Mouse (Mus musculus): ENCODE data around the gene Bbs9. TPM values are rescaled to one million over a fixed set of nuclear protein-coding genes. Genes with fewer than 3 reads are reported as not detected.

Gene Bbs9
- total RNA-seq, 1 experiment, result 10.3 TPM

- H3K4me1 ChIP-seq (ENCODE audit: control insufficient read depth in 2 of 2, insufficient read depth in 2 of 2, low read length in 2 of 2, poor library complexity in 1 of 2), result no peaks in the 10 kb centered on the region
- no peak for DNase-seq (ENCODE audit: low read depth, low spot score)
- no peak overlapping the region for H3K27ac ChIP-seq (ENCODE audit: insufficient read depth, low read depth, low read length, poor library complexity, severe bottlenecking)
- no peaks in the 10 kb centered on the region for H3K9me3 ChIP-seq (ENCODE audit: control insufficient read depth, insufficient read depth, low read depth, low read length)
- no peak overlapping the region for H3K9ac ChIP-seq (ENCODE audit: insufficient read depth, low read depth, low read length, poor library complexity, severe bottlenecking)
- in situ Hi-C loops (cut with MboI; ENCODE audit: low sequenced_read_pairs in 2 of 2, unreplicated experiment in 2 of 2), result no loop called here
- no peaks in the 10 kb centered on the region for H3K36me3 ChIP-seq (ENCODE audit: control insufficient read depth, insufficient read depth, low read length, poor library complexity, severe bottlenecking)
- no peak overlapping the region for H3K4me3 ChIP-seq (ENCODE audit: insufficient read depth in 1 of 2, low read depth in 1 of 2, low read length in 2 of 2, poor library complexity in 1 of 2, severe bottlenecking in 1 of 2)
- no peak for TF ChIP-seq MAFK (IDR thresholded peaks at IDR 0.05; ENCODE audit: insufficient read depth, low read depth, low read length)
- TF ChIP-seq ZC3H11A (IDR thresholded peaks at IDR 0.05; ENCODE audit: borderline replicate concordance, low read depth, low read length), result no peak
- no peak for TF ChIP-seq ZNF384 (IDR thresholded peaks at IDR 0.05; ENCODE audit: low read depth, low read length)
- TF ChIP-seq CHD2 (IDR thresholded peaks at IDR 0.05; ENCODE audit: low read depth, low read length), result no peak
- no peak for TF ChIP-seq HCFC1 (IDR thresholded peaks at IDR 0.05; ENCODE audit: borderline replicate concordance, insufficient read depth, low read length)
Measured at GRCm38 (mm10) chr9:22916808-22917207, 441.3 kb downstream of the Bbs9 start.

- Histone ChIP-seq H3K4me3 (ENCODE audit: insufficient read depth in 1 of 2, low read depth in 1 of 2, low read length in 2 of 2, poor library complexity in 1 of 2, severe bottlenecking in 1 of 2) (no peak overlapping the region), H3K36me3 (ENCODE audit: control insufficient read depth, insufficient read depth, low read length, poor library complexity, severe bottlenecking) (no peaks in the 10 kb centered on the region), H3K4me1 (ENCODE audit: control insufficient read depth in 2 of 2, insufficient read depth in 2 of 2, low read length in 2 of 2, poor library complexity in 1 of 2) (no peaks in the 10 kb centered on the region), H3K27ac (ENCODE audit: insufficient read depth, low read depth, low read length, poor library complexity, severe bottlenecking) (no peak overlapping the region), H3K9me3 (ENCODE audit: control insufficient read depth, insufficient read depth, low read depth, low read length) (no peaks in the 10 kb centered on the region), H3K9ac (ENCODE audit: insufficient read depth, low read depth, low read length, poor library complexity, severe bottlenecking) (no peak overlapping the region)
- TF ChIP-seq ZC3H11A (IDR thresholded peaks at IDR 0.05; ENCODE audit: borderline replicate concordance, low read depth, low read length), result no peak
- no peak for TF ChIP-seq HCFC1 (IDR thresholded peaks at IDR 0.05; ENCODE audit: borderline replicate concordance, insufficient read depth, low read length)
- TF ChIP-seq MAFK (IDR thresholded peaks at IDR 0.05; ENCODE audit: insufficient read depth, low read depth, low read length), result no peak
- TF ChIP-seq CHD2 (IDR thresholded peaks at IDR 0.05; ENCODE audit: low read depth, low read length), result no peak
- no peak for TF ChIP-seq ZNF384 (IDR thresholded peaks at IDR 0.05; ENCODE audit: low read depth, low read length)
- DNase-seq (ENCODE audit: low read depth, low spot score), result no peak
- in situ Hi-C loops (cut with MboI; ENCODE audit: low sequenced_read_pairs in 2 of 2, unreplicated experiment in 2 of 2), result no loop called here
Measured at GRCm38 (mm10) chr9:22935645-22936044, 460.1 kb downstream of the Bbs9 start.

Other genes with a start within 250 kb of the Bbs9 start
- gene Zfp599, start 215.8 kb upstream of the Bbs9 start, total RNA-seq (2012; rRNA removed), result 9.6 and 11.3 TPM in 2 replicates
- 7.8 and 14.3 TPM in 2 replicates for gene Zfp810, start 168.1 kb upstream of the Bbs9 start, total RNA-seq (2012; rRNA removed)
- 155 and 168 TPM in 2 replicates for gene Anln, start 86.5 kb upstream of the Bbs9 start, total RNA-seq (2012; rRNA removed)
- 2.2 and 2.5 TPM in 2 replicates for gene 9530077C05Rik, start 64.2 kb upstream of the Bbs9 start, total RNA-seq (2012; rRNA removed)
- gene Gm17545, start 21.4 kb upstream of the Bbs9 start, total RNA-seq (2012; rRNA removed), result not detected in 2 replicates
- 30.1 and 32.8 TPM in 2 replicates for gene Rp9, start 6.0 kb upstream of the Bbs9 start, total RNA-seq (2012; rRNA removed)

Measured in ES-E14 (cell line).